In the genomic region with DNA sequence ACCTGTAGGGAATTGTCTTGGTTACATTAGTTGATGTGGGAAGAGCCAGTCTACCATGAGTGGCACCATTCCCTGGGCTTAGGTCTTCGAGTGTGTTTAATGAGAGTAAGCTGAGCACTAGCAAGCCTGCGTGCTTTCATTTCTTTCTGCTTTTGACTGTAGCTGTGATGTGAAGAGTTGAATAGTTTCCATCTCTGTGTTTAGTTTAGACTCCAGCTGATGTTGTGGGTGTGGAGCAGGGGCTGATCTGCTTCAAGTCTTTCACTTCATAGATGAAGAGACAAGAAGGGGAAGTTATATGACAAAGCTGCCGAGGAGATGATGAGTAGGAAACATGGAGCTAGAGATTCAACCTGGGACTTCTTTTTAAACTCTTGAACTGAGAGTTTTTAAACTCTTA, we compare ENCODE assay signal across 28 mouse cellular contexts.
DNase-seq lines count a peak whose midpoint lies in the region; ATAC-seq lines count a peak whose summit lies in the region.
"Had no signal": no experiment of that assay in that cellular context is flagged by ENCODE, and none has a peak within 500 bp of the region (broad histone marks: within the 10 kb centered on the region; RNA-seq: fewer than 3 reads in every experiment).

No protein-coding gene starts in this region.

- no peaks in the 10 kb centered on the region for H3K27me3 ChIP-seq in heart, embryonic 10.5 days (ENCODE audit: insufficient read depth, poor library complexity, severe bottlenecking)
- H3K27me3 ChIP-seq: CH12.LX; embryonic facial prominence, embryonic 13.5 days; embryonic facial prominence, embryonic 15.5 days; forebrain, embryonic 12.5 days; Patski had no signal

- ATAC-seq in frontal cortex, adult (ENCODE audit: low TSS enrichment): peak; percentile 59
- ATAC-seq: activated CD4-positive, CD25-positive, alpha-beta regulatory T cell, adult 4 months; CD4-positive, CD25-positive, alpha-beta regulatory T cell, adult 4 months; forebrain, embryonic 14.5 days; forebrain, embryonic 16.5 days; Patski had no signal

- 87% methylated on average over 3 of the region's 3 CpGs for WGBS in heart, embryonic 10.5 days

- no peaks in the 10 kb centered on the region for H3K9me3 ChIP-seq in heart, embryonic 10.5 days
- H3K9me3 ChIP-seq: embryonic facial prominence, embryonic 13.5 days; embryonic facial prominence, embryonic 15.5 days; forebrain, embryonic 10.5 days; forebrain, embryonic 12.5 days had no signal

- H3K4me3 ChIP-seq in heart, embryonic 10.5 days: no peak overlapping the region
- H3K4me3 ChIP-seq: embryonic facial prominence, embryonic 13.5 days; embryonic facial prominence, embryonic 15.5 days; erythroblast, embryonic 14.5 days; forebrain, embryonic 10.5 days; forebrain, embryonic 12.5 days had no signal

- DNase-seq in frontal cortex, postnatal 25 days (ENCODE audit: low spot score in 2 of 2): no peak
- peak; percentile 3 for DNase-seq in heart, embryonic 10.5 days (ENCODE audit: low spot score)
- DNase-seq in heart, postnatal 4 days: no peak
- peak; percentile 48 for DNase-seq in brain, adult 2 months (ENCODE audit: low read depth, low spot score)
- DNase-seq: adrenal gland, adult 8-10 months; adrenal gland, postnatal 14 days; adrenal gland, postnatal 36 days; B cell, adult 2 months; cerebellum, adult 11 months; cerebellum, adult 18-20 months; cerebellum, adult 8-10 months; cerebellum, adult 9-11 months; cerebellum, postnatal 14 days; cerebellum, postnatal 36 days; embryo, embryonic 11 days had no signal

- no peak overlapping the region for H3K27ac ChIP-seq in heart, embryonic 10.5 days
- H3K27ac ChIP-seq: embryonic facial prominence, embryonic 13.5 days; embryonic facial prominence, embryonic 15.5 days; forebrain, embryonic 10.5 days; forebrain, embryonic 12.5 days had no signal

- 0 out of 2 replicates have a peak, but pooled peaks cover 3% of the 10 kb centered on the region for H3K4me1 ChIP-seq in heart, embryonic 10.5 days
- H3K4me1 ChIP-seq: forebrain, embryonic 12.5 days had no signal

- H3K36me3 ChIP-seq in heart, embryonic 10.5 days: no peaks in the 10 kb centered on the region
- H3K36me3 ChIP-seq: embryonic facial prominence, embryonic 13.5 days; embryonic facial prominence, embryonic 15.5 days; forebrain, embryonic 10.5 days; forebrain, embryonic 12.5 days; G1E had no signal

Comparison
In these comparisons a context has a peak if more than half of its experiments do, and no peak if none do; other contexts are left out.
1. DNase-seq: peak in heart, embryonic 10.5 days (single experiment) and brain, adult 2 months (single experiment); none in frontal cortex, postnatal 25 days (0 of 2) and heart, postnatal 4 days (single experiment).